ENCODE assay signal across 9 mouse cellular contexts in genomic region chr15:82379511-82379870, GRCm38 (mm10). TPM values are rescaled to one million over a fixed set of nuclear protein-coding genes. Genes with fewer than 3 reads are reported as not detected.
A peak's percentile ranks its signal among the peaks of the same experiment; 100 is the strongest.
DNase-seq lines count a peak whose midpoint lies in the region; ATAC-seq lines count a peak whose summit lies in the region.
"Had no signal": no experiment of that assay in that cellular context is flagged by ENCODE, and none has a peak within 500 bp of the region (broad histone marks: within the 10 kb centered on the region; RNA-seq: fewer than 3 reads in every experiment).

No protein-coding gene starts in this region.

- no peaks in the 10 kb centered on the region for H3K9me3 ChIP-seq in kidney, embryonic 16.5 days (ENCODE audit: low read length)
- H3K9me3 ChIP-seq in forebrain, embryonic 12.5 days: no peaks in the 10 kb centered on the region
- no peaks in the 10 kb centered on the region for H3K9me3 ChIP-seq in limb, embryonic 15.5 days
- H3K9me3 ChIP-seq in neural tube, embryonic 15.5 days (replicated peaks): no peaks in the 10 kb centered on the region

- peak overlapping the region; percentile 81 for H3K27ac ChIP-seq in kidney, embryonic 16.5 days (ENCODE audit: low read length)
- H3K27ac ChIP-seq in forebrain, embryonic 12.5 days: no peak overlapping the region
- peak overlapping the region; percentile 80 for H3K27ac ChIP-seq in limb, embryonic 15.5 days
- no peak overlapping the region for H3K27ac ChIP-seq in neural tube, embryonic 15.5 days (replicated peaks)

- no peak for DNase-seq in kidney, postnatal 10 days
- no peak for DNase-seq in right cerebral cortex, postnatal 36 days (ENCODE audit: low spot score in 2 of 2)
- DNase-seq in thymus, postnatal 14 days: no peak
- no peak for DNase-seq in gastrocnemius, postnatal 36 days

- H3K4me3 ChIP-seq in kidney, embryonic 16.5 days (ENCODE audit: low read length): peak overlapping the region; percentile 46
- peak overlapping the region; percentile 39 for H3K4me3 ChIP-seq in forebrain, embryonic 12.5 days (replicated peaks)
- peak overlapping the region; percentile 52 for H3K4me3 ChIP-seq in limb, embryonic 15.5 days
- peak overlapping the region; percentile 35 for H3K4me3 ChIP-seq in neural tube, embryonic 15.5 days (replicated peaks)

- H3K4me1 ChIP-seq in kidney, embryonic 16.5 days (ENCODE audit: insufficient read depth, low read length): peaks cover 29% of the 10 kb centered on the region
- peaks cover 30% of the 10 kb centered on the region for H3K4me1 ChIP-seq in forebrain, embryonic 12.5 days
- H3K4me1 ChIP-seq in limb, embryonic 15.5 days: peaks cover 19% of the 10 kb centered on the region
- peaks cover 19% of the 10 kb centered on the region for H3K4me1 ChIP-seq in neural tube, embryonic 15.5 days

- ATAC-seq in kidney, embryonic 16.5 days (ENCODE audit: low FRiP score, low TSS enrichment): no peak
- no peak for ATAC-seq in forebrain, embryonic 12.5 days (ENCODE audit: low FRiP score)
- 0 out of 2 replicates have a peak, but pooled peaks have one; percentile 43 for ATAC-seq in limb, embryonic 15.5 days (ENCODE audit: insufficient number of reproducible peaks, low FRiP score, low TSS enrichment, low read depth)
- no peak; the same call in 1 of the 2 replicates for ATAC-seq in neural tube, embryonic 15.5 days (ENCODE audit: low FRiP score)

- peak overlapping the region; percentile 58 for H3K4me2 ChIP-seq in kidney, embryonic 16.5 days (replicated peaks; ENCODE audit: low read depth, low read length)
- H3K4me2 ChIP-seq in forebrain, embryonic 12.5 days: peak overlapping the region; percentile 60
- H3K4me2 ChIP-seq in limb, embryonic 15.5 days: peak overlapping the region; percentile 76
- H3K4me2 ChIP-seq in neural tube, embryonic 15.5 days: peak overlapping the region; percentile 67

- intact Hi-C loops in gastrocnemius, postnatal 36 days (cut with DNase I): no loop called here

- peak overlapping the region; percentile 57 for H3K9ac ChIP-seq in kidney, embryonic 16.5 days (replicated peaks; ENCODE audit: low read length)
- peak overlapping the region; percentile 49; the same call in 1 of the 2 replicates for H3K9ac ChIP-seq in forebrain, embryonic 12.5 days
- peak overlapping the region; percentile 37; the same call in 1 of the 2 replicates for H3K9ac ChIP-seq in limb, embryonic 15.5 days
- no peak overlapping the region for H3K9ac ChIP-seq in neural tube, embryonic 15.5 days (replicated peaks)

- H3K27me3 ChIP-seq in kidney, embryonic 16.5 days (ENCODE audit: insufficient read depth, low read length): no peaks in the 10 kb centered on the region
- H3K27me3 ChIP-seq in forebrain, embryonic 12.5 days: no peaks in the 10 kb centered on the region
- H3K27me3 ChIP-seq in limb, embryonic 15.5 days: no peaks in the 10 kb centered on the region
- H3K27me3 ChIP-seq in neural tube, embryonic 15.5 days (replicated peaks): no peaks in the 10 kb centered on the region

- 0 out of 2 replicates have a peak, but pooled peaks cover 3% of the 10 kb centered on the region for H3K36me3 ChIP-seq in kidney, embryonic 16.5 days (ENCODE audit: insufficient read depth, low read length)
- no peaks in the 10 kb centered on the region for H3K36me3 ChIP-seq in forebrain, embryonic 12.5 days (replicated peaks)
- H3K36me3 ChIP-seq in limb, embryonic 15.5 days: no peaks in the 10 kb centered on the region
- H3K36me3 ChIP-seq in neural tube, embryonic 15.5 days: no peaks in the 10 kb centered on the region

- 21% methylated on average over 7 of the region's 7 CpGs for WGBS in kidney, embryonic 16.5 days
- WGBS in forebrain, embryonic 12.5 days: 28% methylated on average over 7 of the region's 7 CpGs
- WGBS in limb, embryonic 15.5 days: 23% methylated on average over 7 of the region's 7 CpGs
- whole genome bisulfite sequencing in neural tube, embryonic 15.5 days: 33% methylated on average over 7 of the region's 7 CpGs

RNA-seq across cellular contexts. Expression of gene Cyp2d22, which starts 0.6 kb away (rescaled TPM):
- polyA plus RNA-seq in kidney, embryonic 16.5 days (2015; fragmentation: Nextera tagmentation; extraction: Ambion mirVana): 18.2 and 21.1 TPM in 2 replicates
- polyA plus RNA-seq in forebrain, embryonic 12.5 days (2016; fragmentation: Nextera tagmentation; extraction: Ambion mirVana): 2.1 and 2.8 TPM in 2 replicates
- polyA plus RNA-seq in limb, embryonic 15.5 days (2015; fragmentation: Nextera tagmentation; extraction: Ambion mirVana): 6.0 and 7.4 TPM in 2 replicates
- polyA plus RNA-seq in neural tube, embryonic 15.5 days (2015; fragmentation: Nextera tagmentation; extraction: Ambion mirVana): 2.1 and 3.3 TPM in 2 replicates
- 10 to 100 TPM; 12.3 to 16.7 TPM for total RNA-seq in gastrocnemius, postnatal 36 days (2021)

RNA-seq across cellular contexts. Expression of gene Cyp2d11, which starts 14.3 kb away (rescaled TPM):
- polyA plus RNA-seq in kidney, embryonic 16.5 days (2015; fragmentation: Nextera tagmentation; extraction: Ambion mirVana): not detected in 2 replicates
- not detected in 2 replicates for polyA plus RNA-seq in forebrain, embryonic 12.5 days (2016; fragmentation: Nextera tagmentation; extraction: Ambion mirVana)
- not detected in 2 replicates for polyA plus RNA-seq in limb, embryonic 15.5 days (2015; fragmentation: Nextera tagmentation; extraction: Ambion mirVana)
- not detected in 2 replicates for polyA plus RNA-seq in neural tube, embryonic 15.5 days (2015; fragmentation: Nextera tagmentation; extraction: Ambion mirVana)
- total RNA-seq in gastrocnemius, postnatal 36 days (2021): not detected
- total RNA-seq: hematopoietic stem cell, adult 5-6 weeks had no signal

RNA-seq across cellular contexts. Expression of gene Ndufa6, which starts 25.4 kb away (rescaled TPM):
- polyA plus RNA-seq in kidney, embryonic 16.5 days (2015; fragmentation: Nextera tagmentation; extraction: Ambion mirVana): 415 and 434 TPM in 2 replicates
- 277 and 278 TPM in 2 replicates for polyA plus RNA-seq in forebrain, embryonic 12.5 days (2016; fragmentation: Nextera tagmentation; extraction: Ambion mirVana)
- 261 and 281 TPM in 2 replicates for polyA plus RNA-seq in limb, embryonic 15.5 days (2015; fragmentation: Nextera tagmentation; extraction: Ambion mirVana)
- polyA plus RNA-seq in neural tube, embryonic 15.5 days (2015; fragmentation: Nextera tagmentation; extraction: Ambion mirVana): 409 and 417 TPM in 2 replicates
- 100 to 1,000 TPM; 440 to 476 TPM for total RNA-seq in gastrocnemius, postnatal 36 days (2021)

RNA-seq across cellular contexts. Expression of gene Cyp2d10, which starts 27.5 kb away (rescaled TPM):
- polyA plus RNA-seq in kidney, embryonic 16.5 days (2015; fragmentation: Nextera tagmentation; extraction: Ambion mirVana): 0.26 TPM in 1 of 2 replicates, not detected in the other
- not detected in 2 replicates for polyA plus RNA-seq in forebrain, embryonic 12.5 days (2016; fragmentation: Nextera tagmentation; extraction: Ambion mirVana)
- polyA plus RNA-seq in limb, embryonic 15.5 days (2015; fragmentation: Nextera tagmentation; extraction: Ambion mirVana): not detected in 2 replicates
- polyA plus RNA-seq in neural tube, embryonic 15.5 days (2015; fragmentation: Nextera tagmentation; extraction: Ambion mirVana): not detected in 2 replicates
- total RNA-seq in gastrocnemius, postnatal 36 days (2021): not detected
- total RNA-seq: hematopoietic stem cell, adult 5-6 weeks had no signal

RNA-seq across cellular contexts. Expression of gene Smdt1, which starts 40.7 kb away (rescaled TPM):
- polyA plus RNA-seq in kidney, embryonic 16.5 days (2015; fragmentation: Nextera tagmentation; extraction: Ambion mirVana): 319 and 325 TPM in 2 replicates
- polyA plus RNA-seq in forebrain, embryonic 12.5 days (2016; fragmentation: Nextera tagmentation; extraction: Ambion mirVana): 245 and 250 TPM in 2 replicates
- 262 and 273 TPM in 2 replicates for polyA plus RNA-seq in limb, embryonic 15.5 days (2015; fragmentation: Nextera tagmentation; extraction: Ambion mirVana)
- 392 and 440 TPM in 2 replicates for polyA plus RNA-seq in neural tube, embryonic 15.5 days (2015; fragmentation: Nextera tagmentation; extraction: Ambion mirVana)
- total RNA-seq in gastrocnemius, postnatal 36 days (2021): 100 to 1,000 TPM; 116 to 123 TPM

Comparison
In these comparisons a context has a peak if more than half of its experiments do, and no peak if none do; other contexts are left out.
1. H3K27ac ChIP-seq: peak in kidney, embryonic 16.5 days (single experiment) and limb, embryonic 15.5 days (single experiment); none in forebrain, embryonic 12.5 days (single experiment) and neural tube, embryonic 15.5 days (single experiment).
2. Peak in every context shown above with its lines, with median percentiles within 50 percentile points of each other: H3K4me2 ChIP-seq and H3K4me3 ChIP-seq.